Mouse (Mus musculus) ovary, postnatal 36 days (tissue): ENCODE data around the gene Stap1.

Experiments
- DNase-seq: peaks from one replicate; pipeline ENCODE4 v3.0.0; 2022; ENCODE audit warnings: low spot score, mixed read lengths

Stap1 gene

DNA sequence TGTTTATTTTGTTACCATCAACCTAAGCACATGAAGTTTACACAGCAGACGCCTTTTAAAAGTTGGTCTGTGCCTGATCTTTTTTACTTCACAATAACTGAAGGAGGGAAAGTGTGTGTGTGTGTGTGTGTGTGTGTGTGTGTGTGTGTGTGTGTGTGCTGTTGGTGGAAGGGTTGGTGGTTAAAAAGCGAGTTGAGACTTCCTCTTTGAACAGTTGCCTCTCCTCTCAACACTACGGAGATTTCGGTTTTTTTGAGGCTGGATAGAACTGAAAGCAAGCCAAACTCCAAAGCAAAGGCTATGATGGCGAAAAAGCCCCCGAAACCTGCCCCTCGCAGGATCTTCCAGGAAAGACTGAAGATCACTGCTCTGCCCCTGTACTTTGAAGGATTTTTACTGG lies at the start of gene Stap1:
Gene Stap1 (plus strand): TSS at position 209 of the 400 bp plus-strand sequence.
- no peak for DNase-seq

DNA sequence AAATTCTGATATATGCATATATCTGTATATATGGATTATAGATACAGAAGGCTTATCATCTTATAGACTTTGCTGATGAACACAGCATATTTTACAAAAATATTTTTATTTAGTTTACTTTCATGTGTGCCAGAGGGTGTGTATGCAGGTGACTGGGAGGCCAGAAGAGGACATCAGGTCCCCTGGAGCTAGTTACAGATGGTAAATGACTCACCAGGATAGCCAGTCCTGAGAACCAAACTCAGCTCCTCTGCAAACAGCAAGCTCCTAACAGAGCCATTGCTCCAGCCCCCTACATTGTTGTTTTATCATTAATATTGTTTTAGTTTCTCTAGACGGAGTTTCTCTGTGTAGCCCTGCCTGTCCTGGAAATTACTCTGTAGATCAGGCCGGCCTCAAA lies 41.7 kb upstream of the Stap1 start:
- DNase-seq, result no peak

DNA sequence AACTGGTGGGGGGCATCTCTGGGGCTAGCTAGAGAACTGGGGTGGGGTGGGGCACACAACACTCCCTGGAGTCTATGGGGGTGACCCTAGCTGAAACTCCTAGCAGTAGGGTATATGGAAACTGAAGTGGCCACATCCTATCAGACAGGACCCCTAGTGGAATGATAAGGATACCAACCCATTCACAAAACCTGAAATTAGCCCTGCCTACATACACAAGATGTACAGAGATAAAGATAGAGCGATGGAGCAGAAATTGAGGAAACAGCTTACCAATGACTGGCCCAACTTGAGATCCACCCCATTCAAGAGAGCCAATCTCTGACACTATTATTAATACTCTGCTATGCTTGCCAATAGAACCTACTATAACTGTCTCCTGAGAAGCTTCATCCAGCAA lies 8.0 kb upstream of the Stap1 start:
- no peak for DNase-seq

DNA sequence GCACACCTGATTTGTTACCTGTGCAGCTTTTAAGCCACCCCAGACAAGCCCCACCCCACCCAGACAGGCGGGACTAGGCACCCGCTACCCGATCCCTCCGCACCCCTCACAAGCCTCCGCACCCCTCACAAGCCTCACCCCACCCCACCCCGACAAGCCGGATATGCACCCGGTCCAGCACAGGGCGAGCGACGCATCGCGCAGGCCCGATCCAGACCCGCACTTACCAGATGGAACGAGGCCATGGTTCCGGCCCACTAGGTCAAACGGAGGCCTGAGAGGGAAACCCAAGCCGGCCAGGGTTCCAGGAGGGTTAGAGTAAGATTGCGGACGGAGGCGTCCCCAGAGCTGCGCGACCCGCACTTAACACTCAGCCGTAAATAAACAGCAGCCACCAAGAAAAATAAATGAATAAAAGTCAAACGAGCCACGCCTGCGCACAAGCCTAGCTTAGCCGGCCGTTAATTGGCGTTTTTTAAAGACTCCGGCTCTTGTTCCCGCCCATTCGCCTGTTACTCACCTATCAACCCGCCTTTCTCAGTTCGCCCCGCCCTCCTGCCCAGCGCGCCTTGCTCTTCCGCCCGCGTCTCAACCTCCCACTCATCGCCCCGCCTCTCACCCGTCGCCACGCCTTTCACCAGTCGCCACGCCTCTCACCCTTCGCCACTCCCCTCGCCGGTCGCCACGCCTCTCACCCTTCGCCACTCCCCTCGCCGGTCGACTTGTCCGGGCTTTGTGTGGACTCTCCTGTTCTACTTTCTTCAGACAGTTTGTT lies 6.3 kb upstream of the Stap1 start, which contains the start of gene Cenpc1:
Gene Cenpc1 (minus strand): TSS at position 483 of the 775 bp plus-strand sequence.
- peak; percentile 98 for DNase-seq

DNA sequence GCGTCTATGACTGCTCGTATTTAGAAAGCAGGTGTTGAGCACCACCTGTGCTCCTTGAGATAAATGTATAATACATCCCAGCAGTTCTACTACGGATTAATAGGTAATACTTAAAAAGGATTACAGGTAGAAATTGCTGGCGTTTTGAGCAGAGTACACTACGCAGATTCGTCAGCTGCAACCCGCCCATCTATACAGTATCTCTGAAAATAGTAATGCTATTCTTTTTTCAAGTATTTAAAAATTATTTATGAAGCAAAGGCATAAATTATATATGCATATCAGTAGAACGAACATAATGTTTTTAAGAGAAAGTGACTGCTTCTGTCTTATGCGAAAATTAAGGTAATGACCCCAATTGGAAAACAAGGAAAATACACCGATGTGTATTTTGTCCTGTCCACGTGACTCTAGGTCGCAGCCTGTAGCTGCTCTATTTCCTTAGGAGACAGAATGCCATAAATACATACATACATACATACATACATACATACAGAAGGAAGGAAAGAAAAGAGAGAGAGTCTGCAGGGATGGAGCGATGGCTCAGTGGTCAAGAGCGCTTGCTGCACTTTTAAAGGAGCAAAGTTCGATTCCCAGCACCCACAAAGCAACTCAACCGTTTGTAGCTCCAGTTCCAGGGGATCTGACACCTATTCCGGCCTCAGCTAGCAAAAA lies 5.5 kb upstream of the Stap1 start:
- no peak for DNase-seq

DNA sequence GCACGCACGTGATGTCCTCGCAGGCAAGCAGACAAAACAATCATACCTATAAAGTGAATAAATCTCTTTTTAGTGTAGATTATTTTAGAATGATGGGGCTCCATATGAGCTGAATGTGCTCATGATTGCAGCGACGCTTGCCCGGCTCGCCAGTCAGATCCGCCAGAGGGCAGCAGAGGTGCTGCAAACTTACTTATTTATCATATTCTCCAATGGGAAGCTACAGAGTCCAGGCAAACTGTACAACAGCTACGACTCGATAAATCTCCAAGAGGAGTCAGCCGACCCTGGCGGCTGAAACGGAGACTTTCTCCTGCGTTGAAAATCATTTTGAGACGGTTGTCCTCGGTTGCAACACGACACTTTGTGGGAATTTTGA lies 5.0 kb upstream of the Stap1 start:
- DNase-seq, result peak; percentile 85

DNA sequence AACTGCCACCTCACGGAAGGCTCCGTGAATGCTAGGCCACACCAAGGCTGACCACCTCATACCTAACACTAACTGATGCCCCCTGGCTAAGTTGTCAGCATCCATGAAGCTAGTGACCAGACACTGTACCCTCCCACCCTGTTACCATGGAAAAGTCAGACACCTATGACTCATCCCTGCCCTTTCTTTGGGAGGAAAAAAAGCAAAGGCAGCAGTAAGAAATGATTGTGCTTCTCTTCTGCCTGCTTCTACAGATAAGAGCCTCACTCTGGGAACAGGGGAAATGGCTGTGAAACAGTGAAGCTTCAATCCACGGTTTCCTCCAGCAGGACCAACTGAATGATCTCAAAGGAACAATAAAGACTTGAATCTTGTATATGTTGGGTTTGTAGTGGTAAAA lies 3.1 kb upstream of the Stap1 start:
- DNase-seq, result no peak

DNA sequence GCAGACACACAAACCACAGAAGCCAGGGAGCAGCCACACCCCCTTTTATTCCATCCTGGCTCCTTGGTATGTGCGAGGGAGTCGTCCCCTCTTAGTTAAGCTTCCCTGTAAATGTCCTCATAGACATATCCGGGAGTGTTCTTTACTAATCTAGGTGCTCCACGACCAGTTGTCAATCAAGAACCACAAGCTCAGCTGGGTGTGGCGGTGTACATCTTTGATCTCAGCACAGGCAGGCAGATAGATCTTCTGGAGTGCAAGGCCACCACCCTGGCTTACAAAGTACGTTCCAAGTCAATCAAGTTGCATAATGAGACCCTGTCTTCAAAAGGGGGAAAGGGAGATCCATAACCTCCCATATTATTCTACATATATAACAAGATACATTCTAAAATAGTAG lies 2.4 kb upstream of the Stap1 start:
- DNase-seq, result no peak

DNA sequence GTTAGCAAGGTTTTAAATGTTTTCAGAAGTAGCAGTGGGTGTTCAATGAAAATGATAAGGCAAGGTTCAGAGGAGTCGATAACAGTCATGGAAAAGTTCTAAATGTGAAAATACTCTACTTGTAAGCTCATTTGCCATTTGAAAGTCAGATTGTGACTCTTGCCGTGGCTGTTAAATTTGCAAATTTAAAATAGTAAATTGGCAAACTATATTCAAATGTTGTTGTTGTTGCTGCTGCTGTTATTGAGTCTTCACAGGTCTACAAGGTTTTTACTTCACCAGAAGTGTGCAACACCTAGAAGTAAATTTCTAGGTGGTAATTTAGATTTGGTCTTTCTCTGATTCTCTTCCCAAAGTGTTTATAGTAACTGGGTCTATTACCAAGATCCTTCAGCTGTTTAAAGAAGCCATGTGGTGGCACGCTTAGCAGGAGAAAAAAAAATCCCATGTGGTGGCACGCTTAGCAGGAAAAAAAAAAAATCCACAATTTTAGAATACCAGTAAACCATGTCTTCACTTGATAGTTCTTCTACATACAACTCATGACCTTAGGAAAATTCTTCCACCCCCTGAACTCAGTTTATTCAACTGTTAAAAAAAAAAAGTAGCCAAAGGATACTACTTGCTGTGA lies 1.3 kb downstream of the Stap1 start:
- DNase-seq, result no peak

DNA sequence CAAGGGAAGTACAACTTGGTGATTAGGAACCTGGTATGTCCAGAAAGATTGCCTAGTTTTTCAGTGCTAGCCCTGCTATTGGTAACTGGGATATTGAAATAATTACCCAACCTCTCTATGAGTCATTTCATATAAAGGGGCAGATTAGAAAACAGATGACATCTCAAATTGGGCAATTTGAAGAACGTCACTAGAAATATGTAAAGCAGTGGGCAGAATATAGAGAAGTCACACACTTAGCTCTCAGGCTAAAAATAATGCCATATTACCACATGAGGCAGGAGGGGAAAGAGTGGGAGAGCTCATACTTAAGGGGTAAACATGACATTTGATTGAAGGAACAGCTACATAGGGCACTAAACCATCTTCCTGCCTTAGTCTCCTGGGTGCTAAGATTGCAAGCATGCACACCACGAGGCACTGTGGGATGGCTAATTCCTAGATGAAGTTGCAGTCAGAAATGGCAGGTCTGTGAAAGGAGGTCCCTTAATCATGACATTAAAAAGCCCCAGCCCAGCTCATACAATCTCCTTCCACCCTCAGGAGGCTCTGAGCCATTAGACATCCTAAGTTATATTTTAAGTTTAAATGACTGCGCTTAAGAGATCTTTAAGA lies 7.3 kb downstream of the Stap1 start:
- DNase-seq, result no peak

DNA sequence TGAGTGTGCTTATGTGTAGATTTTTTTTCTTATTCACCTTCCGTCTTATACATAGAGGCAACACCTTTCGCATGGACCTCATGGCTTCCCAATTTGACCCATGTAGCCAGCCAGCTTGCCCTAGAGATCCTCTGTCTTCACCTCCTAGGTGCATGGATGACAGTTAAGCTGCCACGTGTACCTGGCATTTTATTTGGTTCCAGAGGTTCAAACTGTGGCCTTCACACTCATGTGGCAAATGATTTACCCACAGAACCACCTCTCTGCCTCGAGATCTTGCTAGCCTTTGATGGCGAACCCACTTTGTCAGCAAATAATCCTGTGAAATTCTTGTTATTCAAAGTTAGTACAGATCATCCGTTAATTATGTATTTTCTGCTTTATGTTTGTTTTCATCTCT lies 12.4 kb downstream of the Stap1 start:
- DNase-seq, result no peak

DNA sequence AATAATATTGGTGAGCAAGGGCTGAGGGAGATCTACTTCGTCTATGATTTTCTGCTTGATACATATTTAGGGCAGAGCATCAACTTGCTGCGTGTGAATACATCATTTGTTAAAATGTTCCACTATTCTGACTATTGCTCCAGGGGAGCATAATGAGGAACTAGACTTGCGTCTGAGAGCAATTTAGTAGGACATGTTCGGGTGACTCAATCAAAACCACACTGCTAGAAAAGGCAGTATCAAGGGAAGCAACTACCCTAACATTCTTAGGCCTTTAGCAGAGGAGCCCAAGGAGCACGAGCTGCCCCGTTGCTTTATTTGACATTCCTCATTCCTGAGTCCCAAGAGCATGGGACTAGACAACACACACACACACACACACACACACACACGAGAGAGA lies 13.4 kb downstream of the Stap1 start:
- DNase-seq, result no peak

DNA sequence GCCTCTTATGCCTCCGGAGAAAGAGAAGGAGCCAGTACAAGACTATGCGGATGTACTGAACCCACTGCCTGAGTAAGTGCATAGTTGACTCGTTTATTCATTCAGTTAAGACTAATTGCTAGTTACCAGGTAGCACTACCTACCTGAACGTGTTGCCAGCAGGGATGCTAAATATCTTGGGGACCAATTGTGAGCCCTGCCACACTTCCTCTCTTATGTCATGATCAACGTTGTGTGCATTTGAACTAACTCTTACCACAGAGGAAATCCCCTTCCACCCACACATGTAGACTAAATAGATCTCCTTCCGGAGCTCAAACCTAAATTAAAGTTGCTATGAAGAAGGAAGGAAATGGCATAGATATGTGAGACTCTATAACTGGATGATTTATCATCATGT lies 15.2 kb downstream of the Stap1 start:
- DNase-seq, result no peak

DNA sequence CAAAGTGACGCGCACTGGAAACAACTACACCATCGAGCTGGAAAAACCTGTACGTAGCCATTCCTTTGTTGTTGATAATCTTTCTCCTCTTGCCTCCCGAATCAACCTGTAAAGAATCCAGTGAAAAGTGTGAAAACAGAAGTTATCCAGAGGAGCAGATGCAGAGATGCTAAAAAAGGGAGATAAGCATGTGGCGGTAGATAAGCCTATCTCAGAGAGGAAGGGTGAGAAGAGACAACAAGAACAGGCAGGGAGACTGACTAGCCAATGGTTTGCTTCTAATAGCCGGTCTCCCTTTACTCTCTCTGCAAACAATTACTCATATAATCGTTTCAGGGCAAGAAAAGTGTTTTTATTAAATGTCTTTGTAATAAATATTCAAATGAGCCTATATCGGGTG lies 23.2 kb downstream of the Stap1 start:
- DNase-seq, result no peak

DNA sequence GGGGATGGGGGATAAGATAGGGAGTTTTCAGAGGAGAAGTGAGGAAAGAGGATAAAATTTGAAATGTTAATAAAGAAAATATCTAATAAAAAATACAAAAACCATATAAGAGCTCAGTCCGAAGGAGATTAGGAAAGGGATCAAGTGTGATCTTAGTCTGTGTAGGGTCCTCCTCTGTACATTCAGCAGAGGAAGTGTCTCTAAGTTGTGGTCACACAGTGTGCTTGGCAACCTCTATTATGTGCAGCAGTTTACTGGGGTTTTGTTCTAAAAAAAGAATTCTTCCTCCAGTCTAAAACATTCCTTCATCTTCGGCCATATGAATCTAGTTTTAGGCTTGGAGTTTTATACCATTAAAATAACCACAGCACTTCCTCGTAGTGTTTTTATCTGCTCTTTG lies 27.4 kb downstream of the Stap1 start:
- no peak for DNase-seq

DNA sequence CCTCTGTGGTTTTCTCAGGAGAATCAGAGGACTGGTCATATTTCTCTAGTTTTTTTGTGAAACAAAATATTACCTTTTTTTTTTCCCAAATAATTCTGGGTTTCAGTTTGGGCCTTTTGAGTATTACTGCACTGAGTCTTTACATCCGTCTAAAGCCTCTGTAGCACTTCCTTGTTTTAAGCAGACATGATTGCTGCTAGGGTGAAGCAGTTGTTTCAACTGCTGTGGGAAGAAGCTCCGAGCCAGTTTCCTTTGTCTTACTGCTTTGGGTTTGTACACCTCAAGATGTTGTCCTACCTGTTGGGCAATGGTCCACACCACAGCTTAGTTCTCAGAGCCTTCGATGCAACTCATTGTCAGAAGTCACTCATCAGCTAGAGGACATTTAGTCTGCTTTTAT lies 29.1 kb downstream of the Stap1 start:
- DNase-seq, result no peak

DNA sequence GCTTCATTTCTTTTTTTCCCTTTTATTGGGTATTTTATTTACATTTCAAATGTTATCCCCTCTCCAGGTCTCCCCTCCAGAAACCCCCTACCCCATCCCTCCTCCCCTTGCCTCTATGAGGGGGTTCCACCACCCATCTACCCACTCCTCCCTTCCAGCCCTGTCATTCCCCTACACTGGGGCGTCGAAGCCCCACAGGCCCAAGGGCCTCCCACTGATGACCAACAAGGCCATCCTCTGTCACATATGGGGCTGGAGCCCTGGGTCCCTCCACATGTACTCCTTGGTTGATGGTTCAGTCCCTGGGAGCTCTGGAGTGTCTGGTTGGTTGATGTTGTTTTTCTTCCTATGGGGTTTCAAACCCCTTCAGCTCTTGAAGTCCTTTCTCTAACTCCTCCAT lies 30.6 kb downstream of the Stap1 start:
- DNase-seq, result no peak

DNA sequence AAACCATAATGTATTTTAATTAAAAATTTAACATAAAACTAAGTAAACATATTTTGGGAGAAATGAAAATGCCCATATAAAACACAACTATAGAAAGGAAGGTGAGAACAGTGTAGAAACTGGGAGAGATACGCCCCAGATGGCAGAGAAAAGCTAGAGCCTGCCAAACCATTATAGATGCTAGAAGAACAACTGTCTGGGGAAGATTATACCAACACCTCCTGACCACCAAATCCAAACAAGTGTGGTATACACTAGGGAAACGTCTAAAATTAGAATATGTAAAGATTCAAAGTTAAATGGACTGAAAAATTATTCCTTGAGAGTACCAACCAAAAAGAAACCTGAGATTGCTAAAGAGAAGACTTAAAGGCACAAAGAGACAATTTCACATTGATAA lies 35.1 kb downstream of the Stap1 start:
- DNase-seq, result no peak

DNA sequence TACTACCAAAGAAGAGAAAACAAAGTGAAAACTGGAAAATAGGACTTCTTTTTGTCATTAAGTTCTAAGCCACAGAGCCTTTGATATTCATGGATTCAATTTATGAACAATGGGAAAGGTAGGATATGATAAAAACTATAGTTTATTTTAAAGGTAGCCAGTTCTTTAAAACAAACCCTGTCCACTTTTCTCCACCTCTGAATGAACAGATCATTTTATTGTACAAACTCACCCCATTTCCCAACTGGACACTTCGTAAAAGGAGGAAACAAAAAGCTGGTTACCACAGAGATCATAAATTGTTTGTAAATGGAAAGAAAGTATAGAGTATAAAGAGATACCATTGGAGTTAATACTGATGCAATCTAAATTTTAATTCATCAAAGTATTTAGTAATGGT lies 39.5 kb downstream of the Stap1 start:
- DNase-seq, result no peak

DNA sequence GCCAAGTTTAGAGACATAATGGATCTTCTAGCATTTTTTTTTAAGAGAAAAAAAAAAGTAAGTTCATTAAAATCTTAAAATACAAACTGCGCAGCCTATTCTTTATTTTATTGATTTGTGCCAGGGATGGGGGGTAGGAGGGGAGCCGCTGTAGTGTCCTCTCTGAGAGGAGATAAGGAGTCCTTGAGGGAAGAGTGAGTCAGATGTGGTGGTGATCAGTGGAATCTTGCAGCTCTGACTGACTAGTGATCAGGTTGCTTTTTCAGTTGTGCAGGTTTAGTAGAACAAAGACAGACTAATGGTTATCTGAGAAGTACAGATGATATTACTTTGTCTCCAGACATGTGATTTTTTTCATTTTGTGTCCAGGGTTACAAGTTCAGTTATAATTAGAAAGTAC lies 41.5 kb downstream of the Stap1 start:
- no peak for DNase-seq

DNA sequence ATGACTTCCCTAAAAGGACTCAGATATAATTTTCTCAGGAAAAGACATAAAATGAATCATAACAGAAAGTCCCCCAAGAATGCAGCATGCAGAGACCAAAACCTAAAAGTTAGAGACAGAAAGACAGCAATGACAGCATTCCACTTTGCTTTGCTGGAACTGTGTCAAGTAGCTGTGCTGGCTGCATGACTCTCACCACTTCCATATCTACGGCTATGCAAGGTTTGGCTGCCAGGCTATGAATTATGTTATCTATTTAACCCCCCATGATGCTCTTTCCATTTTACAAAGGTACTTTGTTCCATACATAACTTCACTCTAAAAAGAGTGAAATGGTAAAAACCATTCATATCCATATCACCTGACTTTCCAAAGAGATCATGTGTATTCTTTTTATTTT lies 42.5 kb downstream of the Stap1 start:
- no peak for DNase-seq

DNA sequence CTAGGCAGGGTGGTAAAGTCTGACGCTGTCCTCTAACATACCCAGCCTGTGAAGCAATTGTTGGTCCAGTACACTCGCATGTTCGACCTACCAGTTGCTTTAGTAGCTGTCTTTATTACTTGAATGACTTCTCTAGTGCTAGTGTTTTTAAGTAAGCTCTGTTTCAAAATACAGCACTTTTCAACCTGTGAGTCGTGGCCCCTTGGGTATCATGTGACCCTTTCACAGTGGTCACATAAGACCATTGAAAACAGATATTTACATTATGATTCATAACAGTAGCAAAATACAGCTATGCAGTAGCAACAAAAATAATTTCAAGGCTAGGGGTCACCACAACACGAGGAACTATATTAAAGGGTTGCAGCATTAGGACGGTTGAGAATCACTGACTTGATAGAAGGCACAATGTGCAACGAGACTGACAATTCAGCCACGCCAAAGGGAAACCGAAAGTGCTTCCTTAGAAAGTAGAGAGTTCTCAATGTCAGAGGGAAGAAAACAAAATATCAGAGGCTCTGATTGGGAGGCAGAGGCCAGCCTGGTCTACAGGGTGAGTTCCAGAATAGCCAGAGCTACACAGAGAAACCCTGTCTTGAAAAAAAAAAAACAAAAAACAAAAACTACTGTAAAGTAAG lies 47.0 kb downstream of the Stap1 start:
- no peak for DNase-seq
